Mouse (Mus musculus) ovary, adult 18-20 months (tissue): ENCODE data around the gene 2310061I04Rik.

Source experiments
- DNase-seq: peaks from one replicate; pipeline ENCODE4 v3.0.0; 2022; ENCODE audit warnings: low spot score, mixed read lengths

The 2310061I04Rik gene

DNA sequence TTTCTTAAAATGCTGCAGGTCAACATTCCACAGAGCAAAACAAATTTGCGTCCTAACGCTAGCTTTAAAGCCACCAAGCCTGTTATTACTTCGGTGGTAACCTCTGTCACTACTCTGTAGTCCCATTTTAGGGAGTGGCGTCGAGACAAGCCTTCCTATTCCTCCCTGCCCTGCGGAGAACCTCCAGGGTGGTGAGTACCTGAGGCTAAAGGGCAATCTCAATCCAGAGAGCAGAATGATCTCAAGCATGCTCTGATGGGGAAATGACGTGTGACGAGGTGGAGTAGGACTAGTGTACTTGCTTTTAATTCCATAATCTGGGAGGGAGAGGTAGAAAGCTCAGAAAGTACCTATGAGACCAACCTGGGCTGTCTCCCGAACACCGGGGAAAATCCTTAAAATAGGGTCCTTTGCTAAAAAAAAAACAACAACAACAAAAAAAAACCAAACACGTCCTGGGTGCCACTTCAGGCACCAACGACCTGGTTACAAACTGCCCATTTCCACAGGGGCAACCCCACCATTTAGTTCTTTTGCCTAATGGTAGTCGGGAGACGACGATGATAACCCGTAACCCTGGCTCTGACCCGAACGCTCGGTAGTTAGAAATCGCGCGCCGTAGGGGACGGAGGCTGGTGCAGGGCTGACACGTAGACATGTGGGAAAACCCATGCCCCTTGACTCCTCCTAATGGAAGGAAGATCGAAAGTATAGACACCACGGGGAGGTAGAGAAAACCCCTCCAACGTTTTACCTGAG lies 18.5 kb upstream of the 2310061I04Rik start:
- no peak for DNase-seq

GRCm38 (mm10) chr17:35914975-35915374 lies 17.7 kb upstream of the 2310061I04Rik start:
- no peak for DNase-seq

DNA sequence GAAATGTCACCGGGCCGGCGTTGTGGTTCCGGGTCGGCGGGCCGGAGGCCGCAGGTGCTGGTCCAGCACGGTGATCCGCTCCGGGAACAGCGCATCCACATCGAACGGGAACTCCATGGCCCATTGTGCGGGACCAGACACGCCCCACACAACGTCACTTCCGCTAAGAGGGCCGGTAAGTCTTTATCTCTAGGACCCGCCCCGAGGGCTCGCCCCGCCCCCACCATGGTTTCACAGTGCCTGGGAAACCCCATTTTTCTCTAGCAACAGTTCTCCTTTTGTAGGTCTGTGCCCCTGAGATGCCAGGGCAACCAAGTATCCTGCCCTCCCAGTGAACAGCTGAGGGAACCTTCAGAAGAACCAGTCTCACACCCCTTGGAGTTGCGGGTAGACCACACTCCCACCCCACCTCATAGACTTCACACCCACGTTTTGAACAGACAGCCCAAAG lies 12.7 kb upstream of the 2310061I04Rik start, which contains the start of gene Atat1:
Gene Atat1, minus strand, starts transcription at position 157 of the 451 bp plus-strand sequence.
- DNase-seq = peak; percentile 87

- no peak for DNase-seq
Observed at GRCm38 (mm10) chr17:35909186-35909918, 12.1 kb upstream of the 2310061I04Rik start.

GRCm38 (mm10) chr17:35907609-35908008 lies 10.4 kb upstream of the 2310061I04Rik start:
- no peak for DNase-seq

GRCm38 (mm10) chr17:35905587-35905986 lies 8.4 kb upstream of the 2310061I04Rik start:
- DNase-seq = no peak

GRCm38 (mm10) chr17:35903992-35904355 lies 6.7 kb upstream of the 2310061I04Rik start:
- no peak for DNase-seq

DNA sequence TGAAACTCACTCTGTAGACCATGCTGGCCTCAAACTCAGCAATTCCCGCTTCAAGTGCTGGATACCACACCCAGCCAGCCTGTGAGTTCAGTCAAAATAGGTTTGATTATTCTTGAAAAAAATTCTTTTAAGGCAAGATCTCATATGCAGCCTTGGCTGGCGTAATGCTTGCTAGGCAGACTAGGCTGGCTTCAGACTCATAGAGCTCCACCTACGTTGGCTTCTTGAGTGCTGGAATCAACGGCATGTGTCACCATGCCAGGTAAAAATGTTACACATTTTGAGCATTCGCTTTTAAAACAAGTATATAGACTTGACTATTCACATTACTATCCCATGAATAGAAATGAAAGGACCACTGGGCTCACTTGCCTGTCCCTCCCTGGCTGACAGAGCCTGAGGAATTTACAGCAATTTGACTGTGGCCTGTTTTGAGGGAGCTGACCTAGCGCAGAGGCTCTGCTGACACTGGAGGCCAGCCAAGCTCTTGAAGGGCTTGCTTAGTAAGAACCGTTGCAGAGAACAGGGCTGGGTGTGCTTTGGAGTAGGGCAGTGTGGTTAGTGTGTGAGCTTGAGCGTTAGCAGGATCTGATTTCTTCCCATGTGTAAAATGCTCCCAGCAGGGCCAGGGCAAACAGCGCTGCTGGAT lies 6.2 kb upstream of the 2310061I04Rik start:
- no peak for DNase-seq

DNA sequence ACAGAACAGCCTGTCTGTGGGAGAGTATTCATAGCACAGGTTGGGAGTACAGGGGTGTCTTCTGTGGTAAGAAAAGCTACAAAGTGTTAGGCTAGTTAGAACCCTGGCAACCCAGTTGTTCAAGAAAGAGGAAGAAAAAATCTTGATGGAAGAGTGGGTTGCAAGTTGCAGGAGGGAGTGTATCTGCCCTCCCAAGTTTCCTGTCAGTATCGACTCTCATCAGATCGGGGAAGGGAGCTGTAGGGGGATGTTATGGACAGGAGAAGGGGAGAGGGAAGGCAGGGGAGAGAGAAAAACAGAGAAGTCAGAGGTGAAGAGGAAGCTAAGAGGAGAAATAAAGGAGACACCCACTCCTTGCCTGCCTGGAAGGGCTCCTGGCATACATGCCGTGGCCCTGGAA lies 3.4 kb upstream of the 2310061I04Rik start:
- no peak for DNase-seq

- no peak for DNase-seq
Observed at GRCm38 (mm10) chr17:35897644-35898573, 678 bp upstream of the 2310061I04Rik start.

DNA sequence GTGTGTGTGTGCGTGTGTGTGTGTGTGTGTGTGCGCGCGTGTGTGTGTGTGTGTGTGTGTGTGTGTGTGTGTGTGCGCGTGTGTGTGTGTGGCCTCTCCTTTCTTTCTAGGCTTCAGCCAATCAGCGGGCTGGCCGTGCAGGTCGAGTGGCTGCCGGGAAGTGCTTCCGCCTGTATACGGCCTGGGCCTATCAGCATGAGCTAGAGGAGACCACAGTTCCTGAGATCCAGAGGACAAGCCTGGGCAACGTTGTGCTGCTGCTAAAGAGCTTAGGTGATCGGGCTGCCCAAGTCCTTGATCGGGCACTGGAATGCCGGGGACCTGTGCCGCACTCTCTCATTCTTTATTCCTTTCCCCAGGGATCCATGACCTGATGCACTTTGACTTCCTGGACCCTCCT lies 9.5 kb downstream of the 2310061I04Rik start:
- no peak for DNase-seq

DNA sequence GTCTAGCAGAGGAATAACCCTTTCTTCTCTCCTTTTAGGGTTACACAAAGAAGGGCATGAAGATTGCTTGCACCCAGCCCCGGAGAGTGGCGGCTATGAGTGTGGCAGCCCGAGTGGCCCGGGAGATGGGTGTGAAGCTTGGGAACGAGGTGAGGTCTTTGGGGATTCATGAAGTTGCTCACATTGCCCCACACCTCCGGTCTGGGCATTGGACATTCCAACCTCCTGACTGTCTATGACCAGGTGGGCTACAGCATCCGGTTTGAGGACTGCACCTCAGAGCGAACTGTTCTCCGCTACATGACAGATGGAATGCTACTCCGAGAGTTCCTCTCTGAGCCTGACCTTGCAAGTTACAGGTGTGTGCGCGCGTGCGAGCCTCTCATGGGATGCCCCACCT lies 13.5 kb downstream of the 2310061I04Rik start:
- DNase-seq = no peak

- no peak for DNase-seq
Observed at GRCm38 (mm10) chr17:35882924-35883323, 14.3 kb downstream of the 2310061I04Rik start.

- peak; percentile 89 for DNase-seq
Observed at GRCm38 (mm10) chr17:35879245-35880057, 17.8 kb downstream of the 2310061I04Rik start, which contains the start of gene Dhx16. Gene Dhx16, plus strand, starts transcription at chr17:35879819.

DNA sequence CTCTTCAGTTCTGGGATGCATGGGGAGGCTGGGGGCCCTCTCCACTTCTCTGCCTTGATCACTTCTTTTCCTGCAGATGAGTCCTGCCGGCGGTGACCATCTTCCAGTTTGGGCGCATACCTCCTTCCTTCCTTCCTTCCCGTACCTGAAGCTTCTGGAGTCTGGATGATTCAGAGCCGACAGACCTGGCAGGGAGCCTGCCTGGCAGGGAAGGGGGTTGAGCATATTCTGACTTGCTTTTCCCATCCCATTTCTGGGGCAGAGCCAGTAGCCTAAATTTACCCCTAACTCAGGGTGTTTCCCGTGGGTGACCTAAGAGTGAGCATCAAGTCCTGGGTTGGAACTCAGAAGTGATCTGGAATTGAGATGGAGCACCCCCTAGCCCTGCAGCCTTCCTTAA lies 22.5 kb downstream of the 2310061I04Rik start:
- DNase-seq = no peak

DNA sequence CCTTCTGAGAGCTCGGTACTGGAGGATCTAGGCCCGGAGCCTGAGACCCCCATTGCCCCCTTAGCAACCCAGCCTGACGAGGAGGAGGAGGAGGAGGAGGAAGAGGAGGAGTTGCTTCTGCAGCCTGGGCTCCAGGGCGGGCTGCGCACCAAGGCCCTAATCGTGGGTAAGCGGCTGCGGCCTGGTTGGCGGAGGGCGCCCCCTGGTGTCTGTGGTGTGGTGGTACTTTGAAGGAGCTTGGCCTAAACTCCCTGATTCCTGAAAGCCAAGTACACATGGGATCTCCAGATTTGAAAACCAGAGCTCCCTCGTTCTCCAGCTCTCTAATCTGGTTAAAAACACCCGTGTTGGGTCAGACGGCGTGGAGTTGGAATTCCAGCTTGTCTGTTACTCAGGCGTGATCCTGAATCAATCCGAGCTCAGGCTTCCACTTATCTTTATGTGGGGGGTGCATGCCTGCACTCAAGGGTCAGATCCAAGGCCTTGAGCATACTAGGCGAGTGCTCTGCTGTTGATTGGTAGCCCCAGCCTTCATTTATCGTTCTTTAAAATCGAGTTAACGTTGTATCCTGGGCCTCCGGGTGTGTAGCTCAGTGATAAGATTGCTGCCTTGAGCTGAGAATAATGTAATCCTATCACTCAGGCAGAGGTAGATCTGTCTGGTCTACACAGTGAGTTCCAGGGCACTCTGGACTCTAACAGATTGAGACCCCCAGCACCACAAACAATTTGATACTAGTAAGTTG lies 23.3 kb downstream of the 2310061I04Rik start:
- DNase-seq = peak; percentile 70

DNA sequence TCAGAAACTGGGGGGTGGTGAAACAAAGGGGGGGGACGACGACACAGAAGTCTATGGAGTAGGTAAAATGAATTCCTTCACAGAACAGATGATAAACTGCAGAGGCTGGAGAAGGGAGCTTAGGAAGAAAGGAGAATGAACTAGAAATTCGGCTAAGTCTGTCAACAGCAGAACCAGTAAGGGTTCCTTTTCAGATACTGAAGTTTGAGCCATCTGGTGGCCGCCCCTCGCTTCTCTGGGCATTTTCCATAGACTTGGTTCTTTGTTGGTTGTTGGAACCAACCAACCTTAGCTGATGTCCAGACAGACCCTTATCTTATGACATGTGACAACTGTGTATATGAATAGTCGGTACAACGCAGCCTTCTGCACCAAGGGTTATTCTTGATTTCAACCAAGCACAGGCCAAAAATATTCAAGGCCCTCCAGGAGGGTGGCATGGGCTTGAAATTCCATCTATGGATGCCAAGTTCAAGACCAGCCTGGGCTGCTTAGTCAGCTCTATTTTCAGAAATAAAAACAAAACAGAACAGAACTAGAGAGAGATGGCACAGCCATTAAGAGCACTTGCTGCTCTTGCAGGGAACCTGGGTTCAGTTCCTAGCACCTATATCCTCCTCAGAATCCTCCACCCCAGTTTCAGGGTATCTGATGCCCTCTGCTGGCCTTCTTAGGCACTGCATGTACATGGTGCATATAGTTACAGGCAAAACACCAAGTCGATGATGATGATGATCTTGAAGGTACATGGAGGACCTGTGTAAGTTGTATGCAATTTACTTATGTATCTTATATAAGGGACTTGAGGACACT lies 26.1 kb downstream of the 2310061I04Rik start:
- no peak for DNase-seq

DNA sequence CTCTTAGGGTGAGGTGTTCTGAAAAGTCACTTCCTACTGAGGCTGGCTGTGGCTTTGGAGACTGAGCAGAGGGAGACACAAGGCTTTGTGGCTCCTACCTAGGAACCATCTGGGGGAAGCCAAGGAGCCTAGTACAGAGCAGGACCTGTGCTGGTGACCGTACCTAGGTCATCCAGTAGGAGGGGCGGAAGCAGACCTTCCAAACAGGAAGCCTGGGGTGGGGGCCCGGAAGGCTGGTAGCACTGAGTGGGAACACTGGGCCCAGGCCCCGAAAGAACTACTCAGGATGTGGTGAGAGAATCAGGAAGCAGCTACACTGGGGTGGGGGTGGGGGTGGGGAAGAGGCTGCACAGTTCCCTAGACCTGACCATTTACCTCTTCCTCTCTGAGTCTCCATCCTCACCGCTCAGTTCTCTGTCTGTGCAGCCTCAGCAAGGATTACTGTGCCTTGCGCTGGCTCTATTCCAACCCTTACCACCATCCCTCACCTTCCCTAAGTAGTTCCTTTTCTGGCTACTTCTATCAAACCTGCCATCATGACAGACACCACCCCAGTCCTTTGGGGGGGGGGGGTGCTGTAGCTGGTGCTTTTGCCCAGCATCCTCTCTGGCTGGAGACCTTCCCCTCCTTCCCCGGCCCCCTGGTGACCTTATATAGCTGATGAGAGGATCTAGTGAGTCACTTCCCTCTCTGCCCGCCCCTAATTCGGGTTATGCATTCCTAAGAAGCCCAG lies 26.9 kb downstream of the 2310061I04Rik start:
- no peak for DNase-seq
